Mouse (Mus musculus): Measurements from ENCODE around the gene Kidins220.
A peak's percentile ranks its signal among the peaks of the same experiment; 100 is the strongest.

The Kidins220 gene

GRCm38 (mm10) chr12:24974446-24975114 is at the start of gene Kidins220:
Gene Kidins220 (plus strand): TSS chr12:24974925.
- DNase-seq (ENCODE audit: low spot score in 2 of 2) = peak; percentile 93 to 95

GRCm38 (mm10) chr12:24925276-24925675 is 49.4 kb upstream of the Kidins220 start:
- no peak for DNase-seq (ENCODE audit: low spot score in 2 of 2)

GRCm38 (mm10) chr12:24925684-24926083 is 49.0 kb upstream of the Kidins220 start:
- DNase-seq (ENCODE audit: low spot score in 2 of 2) = no peak

- DNase-seq (ENCODE audit: low spot score in 2 of 2) = peak; percentile 60 to 70
Measured at GRCm38 (mm10) chr12:24928051-24928748, 46.5 kb upstream of the Kidins220 start.

- DNase-seq (ENCODE audit: low spot score in 2 of 2) = no peak
Measured at GRCm38 (mm10) chr12:24929043-24929442, 45.7 kb upstream of the Kidins220 start.

- DNase-seq (ENCODE audit: low spot score in 2 of 2) = no peak
Measured at GRCm38 (mm10) chr12:24930760-24931159, 44.0 kb upstream of the Kidins220 start.

- no peak for DNase-seq (ENCODE audit: low spot score in 2 of 2)
Measured at GRCm38 (mm10) chr12:24932120-24932519, 42.6 kb upstream of the Kidins220 start.

GRCm38 (mm10) chr12:24933206-24933775 is 41.4 kb upstream of the Kidins220 start:
- no peak for DNase-seq (ENCODE audit: low spot score in 2 of 2)

- no peak for DNase-seq (ENCODE audit: low spot score in 2 of 2)
Measured at GRCm38 (mm10) chr12:24933996-24934395, 40.7 kb upstream of the Kidins220 start.

GRCm38 (mm10) chr12:24936281-24936680 is 38.4 kb upstream of the Kidins220 start:
- no peak for DNase-seq (ENCODE audit: low spot score in 2 of 2)

- DNase-seq (ENCODE audit: low spot score in 2 of 2) = no peak
Measured at GRCm38 (mm10) chr12:24939372-24939771, 35.4 kb upstream of the Kidins220 start.

- DNase-seq (ENCODE audit: low spot score in 2 of 2) = no peak
Measured at GRCm38 (mm10) chr12:24942619-24943287, 32.0 kb upstream of the Kidins220 start.

- DNase-seq (ENCODE audit: low spot score in 2 of 2) = no peak
Measured at GRCm38 (mm10) chr12:24943427-24943826, 31.3 kb upstream of the Kidins220 start.

GRCm38 (mm10) chr12:24944597-24944996 is 30.1 kb upstream of the Kidins220 start:
- no peak for DNase-seq (ENCODE audit: low spot score in 2 of 2)

- no peak for DNase-seq (ENCODE audit: low spot score in 2 of 2)
Measured at GRCm38 (mm10) chr12:24947065-24947464, 27.7 kb upstream of the Kidins220 start.

GRCm38 (mm10) chr12:24948344-24948743 is 26.4 kb upstream of the Kidins220 start:
- no peak for DNase-seq (ENCODE audit: low spot score in 2 of 2)

GRCm38 (mm10) chr12:24950376-24951046 is 24.2 kb upstream of the Kidins220 start:
- no peak for DNase-seq (ENCODE audit: low spot score in 2 of 2)

- peak in 1 of 2 experiments; percentile 53 for DNase-seq (ENCODE audit: low spot score in 2 of 2)
Measured at GRCm38 (mm10) chr12:24952147-24952546, 22.6 kb upstream of the Kidins220 start.

GRCm38 (mm10) chr12:24955137-24955536 is 19.6 kb upstream of the Kidins220 start:
- no peak for DNase-seq (ENCODE audit: low spot score in 2 of 2)

- no peak for DNase-seq (ENCODE audit: low spot score in 2 of 2)
Measured at GRCm38 (mm10) chr12:24958526-24958925, 16.2 kb upstream of the Kidins220 start.

GRCm38 (mm10) chr12:24961821-24962220 is 12.9 kb upstream of the Kidins220 start:
- no peak for DNase-seq (ENCODE audit: low spot score in 2 of 2)

All from frontal cortex, postnatal 10 days (tissue).